Mouse (Mus musculus): ENCODE data around the gene Spata16. TPM values are rescaled to one million over a fixed set of nuclear protein-coding genes. Genes with fewer than 3 reads are reported as not detected.

The Spata16 gene
- polyA plus RNA-seq, 1 experiment from 2014 or later = not detected

Small RNA genes lying within 50 kb of the gene (microRNA-seq; reads per million reads assigned to microRNA genes)
- not detected for gene Gm25773
- gene Gm44464 = not detected
